Mouse (Mus musculus): Measurements from ENCODE around the gene Maml1.

DNA sequence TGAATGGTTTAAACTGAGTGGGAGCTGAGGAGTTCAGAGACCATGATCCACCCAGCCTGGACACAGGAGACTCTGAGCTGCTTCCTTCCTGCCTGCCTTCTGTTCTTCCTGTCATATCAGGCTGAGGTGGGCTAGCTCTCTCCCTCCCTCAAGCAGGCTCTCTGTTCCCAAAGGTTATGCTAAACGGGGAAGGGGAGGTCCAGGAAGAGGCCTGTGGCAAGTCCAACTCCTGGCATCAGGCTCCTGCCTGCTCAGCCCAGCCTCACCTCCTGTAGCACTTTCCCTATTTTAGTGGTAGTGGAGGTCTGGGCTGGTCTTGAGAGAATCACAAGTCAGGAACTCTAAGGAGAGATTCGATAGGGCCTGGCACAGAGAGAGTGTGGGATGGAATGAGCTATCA is 65.7 kb downstream of the Maml1 start:
- no peak for TF ChIP-seq CTCF (IDR thresholded peaks at IDR 0.05; ENCODE audit: extremely low read depth, insufficient read length, insufficient replicate concordance, low read depth, low read length)
- TF ChIP-seq POLR2A (IDR thresholded peaks at IDR 0.05; ENCODE audit: low read depth, low read length): no peak

Data from small intestine, adult 2 months (tissue).